ENCODE assay signal across 8 mouse cellular contexts in genomic region chr6:72098691-72099090, GRCm38 (mm10). TPM values are rescaled to one million over a fixed set of nuclear protein-coding genes. Genes with fewer than 3 reads are reported as not detected.
DNase-seq lines count a peak whose midpoint lies in the region; ATAC-seq lines count a peak whose summit lies in the region.

No protein-coding gene starts in this region.

- no peaks in the 10 kb centered on the region for H3K27me3 ChIP-seq in forebrain, embryonic 15.5 days
- H3K27me3 ChIP-seq in liver, embryonic 15.5 days: no peaks in the 10 kb centered on the region

- H3K27ac ChIP-seq in forebrain, embryonic 15.5 days (replicated peaks): 0 out of 2 replicates have a peak overlapping the region, but pooled peaks have one; percentile 82
- H3K27ac ChIP-seq in liver, embryonic 15.5 days (replicated peaks): peak overlapping the region; percentile 99

- H3K4me1 ChIP-seq in forebrain, embryonic 15.5 days: peaks cover 29% of the 10 kb centered on the region
- peaks cover 64% of the 10 kb centered on the region for H3K4me1 ChIP-seq in liver, embryonic 15.5 days (replicated peaks)

- H3K9me3 ChIP-seq in forebrain, embryonic 15.5 days: no peaks in the 10 kb centered on the region
- H3K9me3 ChIP-seq in liver, embryonic 15.5 days (replicated peaks): no peaks in the 10 kb centered on the region

- H3K4me2 ChIP-seq in forebrain, embryonic 15.5 days (replicated peaks): peak overlapping the region; percentile 76
- peak overlapping the region; percentile 75 for H3K4me2 ChIP-seq in liver, embryonic 15.5 days

- peak; percentile 43 for DNase-seq in cerebellum, adult 11 months
- DNase-seq in right cerebral cortex, adult 18-20 months: peak; percentile 48
- no peak for DNase-seq in right cerebral cortex, postnatal 14 days
- DNase-seq in frontal cortex, postnatal 36 days (ENCODE audit: low spot score in 2 of 2): no peak
- no peak for DNase-seq in spleen, postnatal 4 days (ENCODE audit: low spot score in 2 of 2)

- H3K4me3 ChIP-seq in forebrain, embryonic 15.5 days: peak overlapping the region; percentile 77
- peak overlapping the region; percentile 84 for H3K4me3 ChIP-seq in liver, embryonic 15.5 days (replicated peaks)

- ATAC-seq in cerebellum, adult (ENCODE audit: insufficient number of reproducible peaks, low FRiP score, low TSS enrichment): no peak
- ATAC-seq in forebrain, embryonic 15.5 days (replicated peaks): no peak
- no peak for ATAC-seq in liver, embryonic 15.5 days (ENCODE audit: insufficient read depth)

- WGBS in forebrain, embryonic 15.5 days: 19% methylated on average over 2 of the region's 2 CpGs
- WGBS in liver, embryonic 15.5 days (ENCODE audit: insufficient replicate concordance): 12% methylated on average over 2 of the region's 2 CpGs

- peak overlapping the region; percentile 81 for H3K9ac ChIP-seq in forebrain, embryonic 15.5 days (replicated peaks)
- peak overlapping the region; percentile 99 for H3K9ac ChIP-seq in liver, embryonic 15.5 days

- H3K36me3 ChIP-seq in forebrain, embryonic 15.5 days: no peaks in the 10 kb centered on the region
- peaks cover 9% of the 10 kb centered on the region; the same call in 1 of the 2 replicates for H3K36me3 ChIP-seq in liver, embryonic 15.5 days (replicated peaks)

RNA-seq across cellular contexts. Expression of gene St3gal5, which starts 1.3 kb away (rescaled TPM):
- 49.0 and 50.9 TPM in 2 replicates for polyA plus RNA-seq in forebrain, embryonic 15.5 days (2015; fragmentation: Nextera tagmentation; extraction: Ambion mirVana)
- 185 and 213 TPM in 2 replicates for polyA plus RNA-seq in liver, embryonic 15.5 days (2015; fragmentation: Nextera tagmentation; extraction: Ambion mirVana)

Comparison
In these comparisons a context has a peak if more than half of its experiments do, and no peak if none do; other contexts are left out.
1. DNase-seq: peak in cerebellum, adult 11 months (single experiment) and right cerebral cortex, adult 18-20 months (single experiment); none in right cerebral cortex, postnatal 14 days (single experiment), frontal cortex, postnatal 36 days (0 of 2) and spleen, postnatal 4 days (0 of 2).